Mouse (Mus musculus): ENCODE measurements around the gene Tmem203.
A peak's percentile ranks its signal among the peaks of the same experiment; 100 is the strongest.

Gene Tmem203

DNA sequence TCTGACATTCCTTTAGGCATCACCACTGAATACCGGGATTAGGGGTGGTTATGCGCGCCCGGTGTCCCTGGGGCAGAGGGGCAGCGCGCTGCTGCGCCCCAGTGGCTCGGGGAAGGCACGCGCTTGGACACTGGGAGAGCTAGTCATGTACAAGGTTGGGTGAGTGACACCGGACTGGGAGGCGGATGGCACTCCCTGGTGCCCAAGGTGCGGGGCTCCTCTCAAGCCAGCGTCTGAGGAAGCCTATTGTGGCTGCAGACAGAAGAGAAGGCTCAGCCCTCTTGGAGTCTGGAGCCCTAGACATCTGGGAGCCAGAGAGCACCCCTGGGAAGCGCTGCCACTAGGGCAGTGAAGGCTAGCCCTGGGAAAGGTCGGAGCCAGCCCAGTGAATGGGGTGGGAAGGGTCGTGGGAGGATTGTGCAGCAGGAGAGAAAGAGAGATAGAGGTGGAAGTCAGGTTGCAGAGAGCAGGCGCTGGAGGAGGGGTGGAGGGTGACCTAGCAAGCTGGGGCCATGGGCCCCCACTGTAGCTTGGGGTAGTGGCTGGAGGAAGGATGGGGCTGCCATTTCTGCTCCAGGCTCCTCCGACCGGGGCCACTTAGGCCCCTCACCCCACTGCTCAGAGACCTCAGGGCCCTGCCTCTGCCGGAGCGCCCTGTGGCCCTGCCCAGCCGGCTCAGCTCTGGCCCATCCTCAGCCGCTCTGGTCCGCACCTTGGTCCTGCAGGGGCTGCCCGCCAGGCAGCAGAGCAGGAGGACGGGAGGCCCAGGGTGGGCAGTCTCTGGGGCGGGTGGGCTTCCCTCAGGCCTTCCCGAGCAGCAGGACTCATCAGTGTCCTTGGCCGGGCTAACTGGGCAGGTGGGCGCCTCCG, 36.2 kb downstream of the Tmem203 start:
- no peak for DNase-seq (ENCODE audit: low spot score)

DNA sequence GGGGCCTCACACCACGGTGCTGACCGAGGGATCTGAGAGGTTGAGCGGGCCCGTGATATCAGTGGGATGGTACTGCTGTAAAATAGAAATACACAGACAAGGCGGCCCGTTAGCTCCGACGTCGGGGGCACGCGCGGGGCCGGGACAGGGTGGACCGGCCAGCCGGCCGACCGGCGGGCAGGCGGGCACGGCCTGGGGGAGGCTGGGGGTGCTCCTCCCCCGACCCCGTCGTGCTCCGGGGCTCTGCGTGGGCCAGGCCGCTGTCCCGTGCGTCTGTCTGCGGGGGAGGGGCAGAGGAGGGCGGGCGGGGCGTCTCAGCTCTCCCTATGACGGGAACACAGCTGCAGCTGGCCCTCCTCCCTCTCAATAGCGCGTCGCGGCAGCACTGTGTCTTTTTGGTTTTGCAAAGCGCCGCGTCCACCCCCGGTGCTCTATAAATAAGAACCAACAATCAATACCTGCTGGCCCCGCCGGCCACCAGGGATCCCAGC, 36.9 kb downstream of the Tmem203 start:
- no peak for DNase-seq (ENCODE audit: low spot score)

DNA sequence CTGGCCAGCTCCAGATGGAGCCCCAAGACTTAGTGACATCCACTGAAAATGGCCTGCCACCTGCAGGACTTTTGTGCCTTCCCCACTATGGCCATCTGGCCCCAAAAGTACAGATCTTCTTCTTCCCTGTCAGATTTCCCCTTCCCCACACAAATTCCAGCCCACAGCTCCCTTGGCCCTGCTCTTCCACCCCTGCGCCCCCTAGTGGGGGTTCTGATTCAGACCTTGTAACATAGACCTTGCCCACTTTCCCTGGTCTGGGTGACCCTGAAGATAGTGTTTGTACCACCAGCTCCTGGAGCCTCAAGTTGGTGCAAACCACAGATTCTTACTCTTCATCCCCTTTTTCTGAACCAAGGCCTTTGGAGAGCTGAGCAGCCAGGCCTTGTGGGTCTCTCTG, 37.6 kb downstream of the Tmem203 start:
- peak; percentile 77 for DNase-seq (ENCODE audit: low spot score)

DNA sequence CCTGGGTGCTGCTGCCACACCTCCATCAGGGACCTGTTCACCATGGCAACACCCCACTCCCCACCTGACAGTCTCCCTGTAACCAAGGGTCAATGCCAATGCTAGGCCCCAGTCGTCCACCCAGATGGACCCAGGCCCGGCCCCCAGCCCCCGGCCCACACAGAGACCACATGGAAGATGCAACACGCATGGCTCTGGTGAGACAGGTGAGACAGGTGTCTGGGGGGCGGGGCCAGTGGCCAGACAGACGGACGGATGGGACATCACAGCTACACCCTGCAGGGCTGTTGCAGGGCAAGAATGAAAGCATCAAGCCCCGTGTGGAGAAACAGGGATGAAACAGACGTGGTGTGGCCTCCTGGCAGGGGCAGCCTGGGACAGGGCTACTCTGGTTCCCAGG, 38.5 kb downstream of the Tmem203 start:
- DNase-seq (ENCODE audit: low spot score): no peak

DNA sequence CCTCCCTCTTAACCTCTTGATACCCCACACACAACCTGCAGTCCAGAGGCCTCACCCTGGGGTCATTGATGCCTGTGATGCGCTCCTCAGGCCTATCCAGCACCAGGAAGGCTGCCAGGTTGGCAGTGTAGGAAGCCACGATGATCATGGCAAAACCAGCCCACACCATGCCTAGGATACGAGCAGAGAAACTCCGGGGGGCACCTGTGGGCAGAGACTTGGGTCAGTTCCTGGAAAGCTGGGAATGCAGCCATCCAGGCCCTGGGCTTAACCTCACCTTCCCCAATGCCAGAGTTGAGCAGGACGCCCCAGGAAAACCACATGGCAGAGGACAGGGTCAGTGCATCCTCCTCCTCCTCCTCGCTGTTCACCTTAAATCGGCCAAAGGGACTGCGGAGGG, 41.9 kb downstream of the Tmem203 start:
- DNase-seq (ENCODE audit: low spot score): no peak

DNA sequence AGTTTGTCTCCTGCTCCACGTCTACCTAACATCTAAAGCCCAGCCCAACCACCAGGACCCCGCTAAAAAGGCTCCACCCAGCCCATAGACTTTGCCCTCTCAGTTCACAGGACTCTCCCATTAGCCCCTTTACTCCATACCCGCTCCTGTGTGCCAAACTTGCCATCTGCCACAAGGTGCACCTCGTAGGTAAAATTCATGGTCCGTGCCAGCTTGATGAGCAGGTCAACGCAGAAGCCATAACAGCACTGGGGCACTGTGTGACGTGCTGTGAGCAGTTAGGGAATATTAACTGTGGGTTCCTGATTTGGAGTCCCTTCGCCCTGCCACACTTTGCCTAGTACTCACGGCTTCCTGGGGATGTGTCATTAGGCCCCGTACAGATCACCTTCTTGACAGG, 42.8 kb downstream of the Tmem203 start:
- no peak for DNase-seq (ENCODE audit: low spot score)

DNA sequence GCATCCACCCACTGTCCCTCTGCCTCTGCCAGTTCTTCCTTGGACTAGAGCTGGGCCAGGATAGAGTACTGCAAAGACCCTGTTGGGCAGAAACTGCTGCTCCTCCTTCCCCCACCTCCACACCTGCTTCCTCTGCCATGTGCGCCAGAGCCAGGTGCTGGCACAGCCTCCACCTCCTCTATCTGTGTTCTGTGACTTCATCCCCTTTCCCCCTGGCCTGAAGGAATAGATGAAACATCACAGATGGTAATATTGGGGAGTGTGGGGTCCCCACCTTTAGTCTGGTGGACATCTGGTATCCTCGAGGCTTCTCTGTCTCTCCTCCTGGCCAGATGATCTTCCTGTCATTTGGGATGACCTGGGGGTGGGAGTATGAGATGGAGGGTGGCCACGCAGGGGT, 48.2 kb downstream of the Tmem203 start:
- DNase-seq (ENCODE audit: low spot score): no peak

DNA sequence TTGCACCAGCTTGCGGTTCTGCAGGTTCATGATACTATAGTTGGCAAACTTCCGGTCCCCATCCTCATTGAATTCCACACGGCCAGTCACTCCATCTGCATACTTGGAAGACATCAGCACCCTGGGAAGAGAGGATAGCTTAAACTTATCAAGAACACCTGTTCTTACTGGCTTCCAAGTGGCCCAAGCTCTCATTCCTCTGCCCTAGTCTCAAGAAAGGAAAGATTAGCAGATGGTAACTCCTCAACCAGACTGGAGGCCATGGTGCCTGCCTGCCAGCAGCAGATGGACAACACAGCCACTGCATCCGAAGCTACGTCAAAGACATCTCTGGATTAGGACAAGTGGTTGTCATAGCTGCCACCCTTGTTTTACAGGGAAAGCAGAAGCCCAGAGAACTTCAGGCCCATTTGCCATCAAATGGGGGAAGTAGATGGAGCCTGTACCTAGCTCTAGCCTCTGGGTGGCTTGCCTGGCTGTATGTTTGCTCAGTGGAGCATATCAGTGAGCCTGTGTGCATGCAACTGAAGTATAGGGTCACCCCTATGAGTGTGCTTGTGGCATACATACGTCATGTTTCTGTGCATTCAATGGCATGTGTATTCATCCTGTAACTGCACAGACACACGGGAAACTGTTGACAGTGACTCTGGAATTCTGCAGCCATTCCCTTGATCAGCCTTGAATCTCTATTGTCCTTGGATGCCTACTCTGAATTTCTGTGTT, 48.9 kb downstream of the Tmem203 start:
- no peak for DNase-seq (ENCODE audit: low spot score)

DNA sequence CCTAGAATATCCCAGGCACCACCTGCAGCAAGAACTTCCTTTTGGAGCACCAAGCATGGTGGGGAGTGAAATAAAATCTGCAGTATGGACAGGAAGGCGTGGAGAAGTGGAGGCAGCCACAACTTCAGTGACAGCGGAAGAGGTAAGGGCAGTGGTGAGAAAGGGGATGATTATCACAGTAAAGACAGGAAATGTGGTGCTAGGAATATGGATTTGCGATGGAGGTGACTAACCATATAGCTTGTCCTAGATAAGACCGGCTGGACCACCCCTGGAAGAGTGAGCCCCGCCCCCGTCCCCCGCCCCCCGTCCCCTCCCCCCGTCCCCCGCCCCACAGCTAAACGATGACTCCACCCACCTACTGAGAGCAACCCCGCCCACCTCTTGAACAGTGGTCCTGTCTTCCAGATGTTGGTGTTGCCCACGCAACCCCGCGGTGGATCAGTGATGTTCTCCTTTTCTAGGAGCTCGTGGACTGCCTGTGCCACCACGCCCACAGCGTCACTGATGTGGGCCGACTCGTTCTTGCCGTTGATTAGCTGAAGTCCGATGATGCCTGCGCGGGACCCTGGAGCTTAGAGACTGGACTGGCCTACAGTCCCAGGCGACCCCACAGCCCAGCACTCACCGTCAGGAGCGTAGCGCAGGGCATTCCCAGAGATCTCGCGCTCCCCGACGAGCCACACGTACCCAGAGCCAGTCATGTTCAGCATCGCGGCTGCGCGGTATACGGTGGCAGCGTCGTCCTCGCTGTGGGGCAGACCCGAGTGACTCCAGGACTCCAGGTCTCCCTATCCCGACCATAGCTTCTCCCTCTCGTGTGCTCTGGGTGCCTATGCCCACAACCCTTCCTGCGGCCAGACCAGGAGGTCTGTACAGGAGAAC, 49.7 kb downstream of the Tmem203 start:
- DNase-seq (ENCODE audit: low spot score): peak; percentile 85
